Mouse (Mus musculus) CH12.LX (cell line): ENCODE results near the gene Tacr2. TPM values are rescaled to one million over a fixed set of nuclear protein-coding genes. Genes with fewer than 3 reads are reported as not detected.

Source experiments
- DNase-seq: peaks from one replicate; pipeline ENCODE4 v3.0.0-alpha.2; 2013; ENCODE audit errors: extremely low read depth
- H3K27ac ChIP-seq: 2 replicates; pipeline ENCODE4 v1.5.1; 2012; ENCODE audit warnings: low read depth, mild to moderate bottlenecking, control low read depth, moderate library complexity; ENCODE audit not compliant: insufficient read depth
- H3K27me3 ChIP-seq: replicated peaks from 2 replicates; pipeline ENCODE3; 2012; ENCODE audit warnings: inconsistent platforms
- H3K36me3 ChIP-seq, 2 experiments: replicated peaks in 1 of 2; 2 replicates each; pipeline versions ENCODE3 to v1.6.1; 2012; ENCODE audit warnings: inconsistent platforms in 1 of 2, low read length in 1 of 2, mild to moderate bottlenecking in 1 of 2, mixed read lengths in 1 of 2, moderate library complexity in 1 of 2; ENCODE audit not compliant: control insufficient read depth in 1 of 2, insufficient read depth in 1 of 2
- H3K4me1 ChIP-seq, 2 experiments: 2 replicates each; pipeline ENCODE4 v1.6.1; 2012; ENCODE audit warnings: inconsistent platforms in 1 of 2, moderate library complexity in 1 of 2; ENCODE audit not compliant: insufficient read depth in 2 of 2, control insufficient read depth in 1 of 2
- H3K4me2 ChIP-seq: 2 replicates; pipeline ENCODE4 v1.6.1; 2012; ENCODE audit warnings: low read depth, mild to moderate bottlenecking, control low read depth; ENCODE audit not compliant: poor library complexity, insufficient read depth, severe bottlenecking
- H3K4me3 ChIP-seq, 3 experiments: fragments of 150-350 bp in 1 of 3; sonication (generic) in 1 of 3; replicated peaks in 1 of 3; 2 replicates each; pipeline versions ENCODE3 to v1.5.1; 2011 to 2012; ENCODE audit warnings: low read depth in 2 of 3, low read length in 2 of 3, mild to moderate bottlenecking in 2 of 3, moderate library complexity in 2 of 3, control low read depth in 1 of 3, improper control_type of control experiment in 1 of 3, inconsistent platforms in 1 of 3, mixed read lengths in 1 of 3; ENCODE audit not compliant: poor library complexity in 1 of 3
- H3K79me2 ChIP-seq: replicated peaks from 2 replicates; pipeline ENCODE4 v1.6.1; 2012; ENCODE audit warnings: mild to moderate bottlenecking, moderate library complexity; ENCODE audit not compliant: control insufficient read depth, poor library complexity, insufficient read depth, severe bottlenecking; ENCODE audit errors: extremely low read depth
- H3K9ac ChIP-seq: 2 replicates; pipeline ENCODE4 v1.6.1; 2012; ENCODE audit warnings: low read depth, mild to moderate bottlenecking, control low read depth, moderate library complexity; ENCODE audit not compliant: insufficient read depth
- H3K9me3 ChIP-seq: replicated peaks from 2 replicates; pipeline ENCODE3; 2012; ENCODE audit warnings: low read length, inconsistent platforms, mixed read lengths
- EP300 ChIP-seq: IDR thresholded peaks from 2 replicates; pipeline ENCODE4 v1.6.1; 2011; ENCODE audit warnings: low read length, improper control_type of control experiment
- ETS1 ChIP-seq: conservative IDR thresholded peaks from 2 replicates; pipeline ENCODE4 v1.6.1; 2012; ENCODE audit warnings: low read depth, mild to moderate bottlenecking, inconsistent platforms, low read length, improper control_type of control experiment, moderate library complexity
- GABPA ChIP-seq: IDR thresholded peaks from 2 replicates; pipeline ENCODE4 v1.6.1; 2012; ENCODE audit warnings: low read depth, low read length, improper control_type of control experiment, inconsistent platforms; ENCODE audit not compliant: insufficient replicate concordance
- JUN ChIP-seq: IDR thresholded peaks from 2 replicates; pipeline ENCODE4 v1.6.1; 2011; ENCODE audit warnings: low read depth, mild to moderate bottlenecking, low read length, improper control_type of control experiment, moderate library complexity; ENCODE audit not compliant: insufficient read depth
- JUND ChIP-seq: conservative IDR thresholded peaks from 2 replicates; pipeline ENCODE4 v1.6.1; 2011; ENCODE audit warnings: low read depth, low read length, improper control_type of control experiment
- MAX ChIP-seq: IDR thresholded peaks from 2 replicates; pipeline ENCODE4 v1.6.1; 2011; ENCODE audit warnings: low read length, improper control_type of control experiment
- MYC ChIP-seq: IDR thresholded peaks from 2 replicates; pipeline ENCODE4 v1.6.1; 2011; ENCODE audit warnings: low read depth, mild to moderate bottlenecking, improper control_type of control experiment, low read length
- NRF1 ChIP-seq: IDR thresholded peaks from 2 replicates; pipeline ENCODE4 v1.6.1; 2014; ENCODE audit warnings: low read depth, mild to moderate bottlenecking, inconsistent platforms, low read length, improper control_type of control experiment, moderate library complexity
- RCOR1 ChIP-seq: conservative IDR thresholded peaks from 2 replicates; pipeline ENCODE4 v1.6.1; 2012; ENCODE audit warnings: low read depth, mild to moderate bottlenecking, inconsistent platforms, low read length, improper control_type of control experiment
- UBTF ChIP-seq: IDR thresholded peaks from 2 replicates; pipeline ENCODE4 v1.6.1; 2012; ENCODE audit warnings: low read depth, mild to moderate bottlenecking, inconsistent platforms, low read length, improper control_type of control experiment, moderate library complexity
- ZKSCAN1 ChIP-seq: IDR thresholded peaks from 2 replicates; pipeline ENCODE4 v1.6.1; 2012; ENCODE audit warnings: low read depth, inconsistent platforms, low read length, improper control_type of control experiment, borderline replicate concordance
- dilution Hi-C: fragments of 300-500 bp; cut with MboI; formaldehyde crosslinking; loops from 2 replicates; pipeline ENCODE4 v1.14.3; 2020; ENCODE audit warnings: low sequenced_read_pairs; ENCODE audit not compliant: extremely low pct_unique_long_range_greater_than_20kb, extremely low pct_ligation_motif_present
- in situ Hi-C: fragments of 300-500 bp; cut with MboI; formaldehyde crosslinking; loops from 3 replicates; pipeline ENCODE4 v1.14.3; 2019; ENCODE audit warnings: low sequenced_read_pairs, low pct_ligation_motif_present, low pct_unique_long_range_greater_than_20kb, mixed read lengths
- polyA plus RNA-seq: library from polyadenylated mRNA; unstranded; fragments of >175 nt; gene quantifications from 2 replicates; pipeline ENCODE4 v1.2.1, GENCODE M21; 2012; ENCODE audit warnings: low read depth; ENCODE audit not compliant: insufficient read length
- total RNA-seq, 2 experiments: library from RNA; depleted of rRNA; stranded (reverse); fragments of 300-350 nt in 1 of 2; fragments of >200 nt in 1 of 2; gene quantifications; 2 replicates each; pipeline ENCODE4 v1.2.3; 2012 to 2014

Tacr2 gene
- total and polyA plus RNA-seq, 3 experiments = 0.04 to 0.24 (median 0.13) TPM

DNA sequence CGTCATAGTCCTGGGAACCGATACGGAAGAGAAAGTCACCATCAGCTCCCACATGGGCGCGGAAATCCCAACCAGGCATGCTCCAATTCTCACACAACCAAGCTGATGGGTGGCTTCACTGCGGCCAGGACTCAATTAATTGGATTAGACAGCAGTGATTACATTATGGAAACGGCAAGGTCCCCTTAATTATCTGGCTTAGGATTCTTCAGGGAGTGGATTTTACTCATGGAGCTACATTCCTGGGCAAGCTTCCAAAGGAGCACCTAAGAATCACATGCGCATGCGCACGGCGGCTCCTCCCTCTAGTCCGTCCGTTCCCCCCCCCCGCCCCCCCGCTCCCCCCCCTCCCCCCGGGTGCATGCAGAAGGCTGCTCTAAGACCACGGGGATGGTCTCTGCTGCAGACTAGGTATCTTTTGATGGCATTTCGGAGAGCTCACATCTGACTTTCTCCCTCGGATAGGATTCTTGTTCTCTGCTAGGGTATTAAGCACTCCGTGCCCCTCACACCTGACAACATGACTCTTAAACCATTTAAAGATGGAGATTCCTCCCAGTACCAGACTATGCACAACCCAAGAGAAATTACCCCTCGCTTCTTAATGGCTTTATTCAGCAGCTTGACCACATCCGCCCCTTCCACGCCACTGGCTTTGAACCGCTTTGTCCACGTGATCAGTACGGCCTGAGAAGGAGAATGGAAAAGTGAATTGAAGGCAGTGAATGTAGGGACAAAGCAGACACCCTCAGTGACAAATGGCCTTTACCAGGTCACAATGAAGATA, 44.0 kb downstream of the Tacr2 start:
- peaks cover 11 to 93% of the 10 kb centered on the region in 2 experiments for H3K36me3 ChIP-seq
- in situ Hi-C loops = no loop called here

DNA sequence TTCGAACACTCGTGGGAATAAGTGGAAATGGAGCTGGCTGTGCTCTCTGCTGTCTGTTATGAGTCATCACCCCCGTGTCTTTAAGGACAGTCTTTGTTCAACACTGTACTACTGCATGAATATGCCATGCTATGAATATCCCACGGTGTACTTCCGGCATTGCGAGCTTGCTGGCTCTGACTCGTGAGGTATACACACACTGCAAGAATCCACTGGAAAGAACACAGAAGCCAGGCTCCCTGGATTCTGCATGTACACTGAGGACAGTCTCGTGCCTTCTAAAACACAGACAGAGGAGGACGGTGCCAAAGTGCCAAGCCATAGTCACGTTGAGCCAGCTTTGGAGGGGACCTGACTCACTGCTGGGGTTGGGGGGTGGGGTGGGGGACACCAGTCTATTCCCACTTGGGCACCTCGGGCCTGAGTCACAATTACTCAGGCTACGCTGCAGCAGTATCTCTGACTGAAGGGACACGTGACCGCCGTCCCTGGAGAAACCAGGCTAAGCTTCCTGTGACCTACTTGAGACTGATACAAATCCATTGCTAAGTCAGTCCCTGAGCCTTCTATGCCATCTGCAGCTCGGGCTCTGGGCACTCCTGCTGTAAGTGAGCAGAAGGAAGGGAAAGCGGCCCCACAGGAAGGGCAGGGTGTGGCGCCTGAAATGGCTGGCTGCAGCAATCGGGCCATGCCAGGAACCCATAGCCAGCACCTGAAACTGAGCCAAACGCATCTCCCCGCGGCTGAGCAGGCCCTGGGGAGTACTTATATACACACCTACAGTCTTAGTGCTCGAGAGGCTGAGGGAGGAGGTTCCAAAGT, 48.0 kb downstream of the Tacr2 start:
- no peak for DNase-seq
- H3K4me3 ChIP-seq = no peak overlapping the region
- no peaks in the 10 kb centered on the region for H3K27me3 ChIP-seq
- no peak overlapping the region for H3K9ac ChIP-seq
- in situ Hi-C loops = no loop called here
- no peak overlapping the region for H3K4me2 ChIP-seq
- no peaks in the 10 kb centered on the region for H3K9me3 ChIP-seq
- no peak overlapping the region for H3K27ac ChIP-seq
- no peak for TF ChIP-seq ETS1
- TF ChIP-seq MYC = no peak
- no peak for TF ChIP-seq EP300
- no peak for TF ChIP-seq UBTF
- TF ChIP-seq JUN = no peak
- no peak for TF ChIP-seq JUND
- TF ChIP-seq, all 38 proteins: peak for 0
- Histone ChIP-seq H3K36me3 (peaks cover 7 to 90% of the 10 kb centered on the region in 2 experiments), H3K79me2 (no peaks in the 10 kb centered on the region), H3K4me1 (peaks cover 3 to 7% of the 10 kb centered on the region in 2 experiments; a peak in 2 of 4 replicates)
- dilution Hi-C loops = no loop called here

More for the DNA sequence above, 44.0 kb downstream of the Tacr2 start:
- no peak overlapping the region for H3K9ac ChIP-seq
- dilution Hi-C loops = no loop called here
- H3K9me3 ChIP-seq = no peaks in the 10 kb centered on the region
- H3K79me2 ChIP-seq = no peaks in the 10 kb centered on the region
- no peak overlapping the region for H3K4me2 ChIP-seq
- H3K4me3 ChIP-seq = no peak overlapping the region
- TF ChIP-seq MAX (no peak), GABPA (no peak), ZKSCAN1 (no peak), NRF1 (no peak), RCOR1 (no peak)
- no peak for DNase-seq
- H3K27ac ChIP-seq = no peak overlapping the region
- peaks cover 3 to 7% of the 10 kb centered on the region in 2 experiments; a peak in 2 of 4 replicates for H3K4me1 ChIP-seq
- H3K27me3 ChIP-seq = no peaks in the 10 kb centered on the region
